Mouse (Mus musculus) intestine, embryonic 15.5 days (tissue): ENCODE data around the gene Sbf2. TPM values are rescaled to one million over a fixed set of nuclear protein-coding genes. Genes with fewer than 3 reads are reported as not detected.

Experiments
- ATAC-seq: fragments of 200-750 bp; cut with Nextera tagmentation; 2 replicates; pipeline ENCODE4 v1.8.0; 2017; ENCODE audit warnings: moderate TSS enrichment, moderate library complexity
- H3K27ac ChIP-seq: fragments of 300-500 bp; sonication (generic); 2 replicates; pipeline ENCODE4 v1.5.1; 2015; ENCODE audit warnings: mild to moderate bottlenecking, inconsistent platforms
- H3K27me3 ChIP-seq: fragments of 300-500 bp; sonication (generic); replicated peaks from 2 replicates; pipeline ENCODE4 v1.6.1; 2015; ENCODE audit warnings: inconsistent platforms
- H3K36me3 ChIP-seq: fragments of 300-500 bp; sonication (generic); 2 replicates; pipeline ENCODE4 v1.6.1; 2015; ENCODE audit warnings: inconsistent platforms
- H3K4me1 ChIP-seq: fragments of 300-500 bp; sonication (generic); replicated peaks from 2 replicates; pipeline ENCODE4 v1.6.1; 2015; ENCODE audit warnings: inconsistent platforms
- H3K4me2 ChIP-seq: fragments of 300-500 bp; sonication (generic); replicated peaks from 2 replicates; pipeline ENCODE4 v1.6.1; 2015; ENCODE audit warnings: mild to moderate bottlenecking, inconsistent platforms
- H3K4me3 ChIP-seq: fragments of 300-500 bp; sonication (generic); replicated peaks from 2 replicates; pipeline ENCODE4 v1.5.1; 2015; ENCODE audit warnings: inconsistent platforms
- H3K9ac ChIP-seq: fragments of 300-500 bp; sonication (generic); 2 replicates; pipeline ENCODE4 v1.6.1; 2015; ENCODE audit warnings: inconsistent platforms
- H3K9me3 ChIP-seq: fragments of 300-500 bp; sonication (generic); 2 replicates; pipeline ENCODE4 v1.6.1; 2016; ENCODE audit warnings: inconsistent platforms
- WGBS: fragments of 180-500 bp; shearing (Covaris S2); methylation state at CpG from one replicate; pipeline ENCODE4 v1.1.7; 2015; 5-methylcytosine and 5-hydroxymethylcytosine counted together
- polyA plus RNA-seq: library from polyadenylated mRNA; unstranded; fragments of >200 nt; fragmentation: Nextera tagmentation; extraction: Ambion mirVana; gene quantifications from 2 replicates; pipeline ENCODE4 v1.2.1, GENCODE M21; 2015

Gene Sbf2
- 33.7 and 33.9 TPM in 2 replicates for polyA plus RNA-seq

DNA sequence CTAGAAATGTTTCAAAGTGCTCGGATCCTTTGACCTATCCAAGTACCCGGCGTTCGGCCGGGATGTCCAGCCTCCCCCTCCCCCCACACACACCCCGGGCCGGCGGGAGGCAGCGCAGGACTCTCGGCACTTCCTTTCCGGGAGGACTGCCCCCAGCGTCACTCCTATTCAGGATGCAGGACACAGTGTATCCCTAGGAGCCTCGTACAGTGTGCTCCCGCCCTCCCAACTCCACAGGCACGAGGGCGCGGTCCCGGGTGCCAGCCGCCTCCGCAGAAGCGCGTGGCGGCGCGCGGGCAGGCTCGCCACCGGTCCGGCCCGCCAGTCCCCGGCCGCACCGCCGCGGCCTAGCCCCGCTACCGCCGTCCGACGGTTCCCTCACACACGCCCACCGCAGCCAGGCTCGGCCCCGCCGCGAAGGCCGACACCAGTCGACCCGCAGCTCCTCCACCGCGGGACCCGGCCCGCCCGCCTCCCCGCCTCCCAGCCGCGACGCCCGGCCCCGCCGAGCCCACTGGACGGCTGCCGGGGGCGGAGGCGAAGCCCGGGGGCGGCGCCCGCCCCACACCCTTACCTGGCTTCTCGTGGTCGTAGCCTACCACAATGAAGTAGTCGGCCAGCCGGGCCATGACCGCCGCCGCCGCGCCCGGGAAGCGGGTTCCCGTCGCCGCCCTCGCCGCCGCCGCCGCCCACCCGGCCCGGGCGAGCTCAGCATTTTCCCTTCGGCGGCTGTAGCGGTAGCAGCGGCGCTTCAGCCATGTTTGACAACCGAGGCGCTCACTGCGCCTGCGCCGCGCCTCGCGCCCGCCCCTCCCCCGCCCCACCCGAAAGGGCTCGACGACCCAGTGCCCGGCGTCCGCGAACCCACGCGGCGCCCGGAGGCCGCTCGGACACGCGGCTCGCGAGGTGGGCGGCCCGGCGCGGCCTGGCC, at the start of gene Sbf2:
TSS of gene Sbf2 (minus strand) at position 790 of the 931 bp plus-strand sequence.
- Histone ChIP-seq H3K9ac (peak within 1 kb of the TSS; percentile 92), H3K36me3 (no peaks in the 10 kb centered on the region), H3K27me3 (no peaks in the 10 kb centered on the region), H3K4me2 (peak within 1 kb of the TSS; percentile 86), H3K27ac (peak within 1 kb of the TSS; percentile 100), H3K4me3 (peak within 1 kb of the TSS; percentile 90), H3K9me3 (no peaks in the 10 kb centered on the region), H3K4me1 (peaks cover 17% of the 10 kb centered on the region)
- under 1% methylated on average over 126 of the region's 127 CpGs for WGBS
- ATAC-seq: peak; percentile 92

DNA sequence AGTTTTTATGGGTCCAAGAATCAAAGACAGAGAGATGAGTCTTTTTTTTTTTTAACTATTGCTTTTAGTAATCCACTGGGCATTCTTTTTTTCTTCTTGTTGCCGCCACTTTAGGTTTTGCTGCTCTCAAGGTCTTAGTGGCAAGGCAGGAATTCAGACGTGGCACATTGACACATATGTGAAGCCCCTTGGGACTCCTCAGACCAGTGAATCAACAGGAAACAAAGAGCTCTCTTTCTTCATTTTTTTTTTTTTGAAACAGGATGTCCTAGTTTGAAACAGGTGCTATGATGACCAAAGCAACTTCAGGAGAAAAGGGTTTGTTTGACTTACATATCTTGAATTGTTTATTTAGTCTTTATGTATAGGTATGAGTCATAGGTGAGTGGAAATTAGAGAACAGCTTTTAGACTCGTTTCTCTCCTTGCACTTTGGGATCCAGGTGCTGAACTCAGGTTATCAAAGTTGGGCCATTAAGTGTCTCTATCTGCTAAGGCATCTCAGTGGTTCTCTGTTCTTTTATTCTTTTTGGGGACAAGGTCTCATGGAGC, 43.7 kb upstream of the Sbf2 start:
- H3K27me3 ChIP-seq: no peaks in the 10 kb centered on the region
- H3K4me2 ChIP-seq: no peak overlapping the region
- peak overlapping the region; percentile 19; the same call in 1 of the 2 replicates for H3K27ac ChIP-seq
- H3K4me1 ChIP-seq: peaks cover 3% of the 10 kb centered on the region; the same call in 1 of the 2 replicates
- no peaks in the 10 kb centered on the region for H3K9me3 ChIP-seq
- no peaks in the 10 kb centered on the region for H3K36me3 ChIP-seq
- H3K9ac ChIP-seq: no peak overlapping the region
- ATAC-seq: peak; percentile 65
- WGBS: 35% methylated on average over 3 of the region's 3 CpGs
- no peak overlapping the region for H3K4me3 ChIP-seq

DNA sequence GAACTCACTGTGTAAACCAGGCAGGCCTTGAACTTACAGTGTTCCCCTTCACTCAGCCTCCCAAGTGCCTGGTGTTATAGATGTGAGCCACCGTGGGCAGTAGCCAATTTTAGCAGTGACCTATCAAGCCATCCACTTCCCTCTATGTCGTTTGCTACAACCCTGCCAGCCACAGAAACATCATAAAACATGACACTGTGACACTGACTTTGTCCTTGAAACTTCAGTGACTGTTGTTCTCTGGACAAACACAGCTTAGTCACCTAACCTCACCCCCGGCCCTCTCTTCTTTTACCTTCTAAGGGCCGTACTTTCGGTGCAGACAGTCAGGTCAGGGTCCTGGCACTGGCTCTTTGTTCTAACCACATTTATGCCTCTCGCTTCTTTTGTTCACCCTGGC, 41.2 kb upstream of the Sbf2 start:
- no peaks in the 10 kb centered on the region for H3K27me3 ChIP-seq
- H3K4me3 ChIP-seq: no peak overlapping the region
- H3K27ac ChIP-seq: no peak overlapping the region
- peaks cover 3% of the 10 kb centered on the region; the same call in 1 of the 2 replicates for H3K4me1 ChIP-seq
- ATAC-seq: peak; percentile 37; the same call in 1 of the 2 replicates
- H3K4me2 ChIP-seq: no peak overlapping the region
- H3K36me3 ChIP-seq: no peaks in the 10 kb centered on the region
- WGBS: 50% methylated on average over 6 of the region's 6 CpGs
- no peak overlapping the region for H3K9ac ChIP-seq
- no peaks in the 10 kb centered on the region for H3K9me3 ChIP-seq

DNA sequence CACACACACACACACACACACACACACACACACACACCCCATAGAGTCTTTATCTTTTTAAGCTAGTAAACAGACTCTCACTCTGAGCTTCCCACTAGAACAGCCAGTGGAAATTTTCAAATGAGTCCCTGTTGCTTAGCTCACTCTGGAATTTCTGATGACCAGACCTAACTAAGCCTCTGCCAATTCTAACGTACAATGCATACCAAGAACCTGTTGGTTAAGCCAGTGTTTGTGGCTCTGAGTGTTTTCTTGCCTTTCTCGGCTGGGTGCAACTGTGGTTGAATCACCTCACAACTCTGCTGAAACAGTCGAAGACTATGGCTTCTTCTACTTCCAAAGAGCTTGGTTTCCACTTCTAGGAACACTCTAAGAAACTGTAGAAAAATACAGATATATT, 40.5 kb upstream of the Sbf2 start:
- Histone ChIP-seq H3K9me3 (no peaks in the 10 kb centered on the region), H3K27ac (no peak overlapping the region), H3K9ac (no peak overlapping the region), H3K4me3 (no peak overlapping the region), H3K36me3 (no peaks in the 10 kb centered on the region), H3K4me2 (no peak overlapping the region), H3K27me3 (no peaks in the 10 kb centered on the region), H3K4me1 (peaks cover 3% of the 10 kb centered on the region; the same call in 1 of the 2 replicates)
- 74% methylated on average over 3 of the region's 3 CpGs for WGBS
- no peak for ATAC-seq

DNA sequence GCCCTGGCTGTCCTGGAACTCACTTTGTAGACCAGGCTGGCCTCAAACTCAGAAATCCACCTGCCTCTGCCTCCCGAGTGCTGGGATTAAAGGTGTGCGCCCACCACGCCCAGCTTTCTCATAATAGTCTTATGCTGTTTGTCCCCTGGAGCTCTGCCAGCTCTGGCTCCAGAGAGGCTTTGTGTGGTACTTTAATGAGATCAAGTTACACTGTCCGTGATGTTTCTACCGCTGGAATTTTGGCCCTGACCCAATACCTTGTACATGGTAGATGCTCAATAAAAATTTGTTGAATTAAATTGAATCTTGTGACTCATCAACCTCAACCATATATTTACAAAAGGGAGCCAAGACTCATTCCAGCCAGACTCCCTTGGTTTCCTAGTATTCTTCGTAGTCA, 36.4 kb upstream of the Sbf2 start:
- H3K4me2 ChIP-seq: no peak overlapping the region
- no peak overlapping the region for H3K4me3 ChIP-seq
- no peak for ATAC-seq
- H3K27me3 ChIP-seq: no peaks in the 10 kb centered on the region
- H3K9ac ChIP-seq: no peak overlapping the region
- 0 out of 2 replicates have a peak, but pooled peaks cover 3% of the 10 kb centered on the region for H3K9me3 ChIP-seq
- 66% methylated on average over 6 of the region's 6 CpGs for WGBS
- no peaks in the 10 kb centered on the region for H3K36me3 ChIP-seq
- peaks cover 10% of the 10 kb centered on the region; the same call in 1 of the 2 replicates for H3K4me1 ChIP-seq
- no peak overlapping the region for H3K27ac ChIP-seq

DNA sequence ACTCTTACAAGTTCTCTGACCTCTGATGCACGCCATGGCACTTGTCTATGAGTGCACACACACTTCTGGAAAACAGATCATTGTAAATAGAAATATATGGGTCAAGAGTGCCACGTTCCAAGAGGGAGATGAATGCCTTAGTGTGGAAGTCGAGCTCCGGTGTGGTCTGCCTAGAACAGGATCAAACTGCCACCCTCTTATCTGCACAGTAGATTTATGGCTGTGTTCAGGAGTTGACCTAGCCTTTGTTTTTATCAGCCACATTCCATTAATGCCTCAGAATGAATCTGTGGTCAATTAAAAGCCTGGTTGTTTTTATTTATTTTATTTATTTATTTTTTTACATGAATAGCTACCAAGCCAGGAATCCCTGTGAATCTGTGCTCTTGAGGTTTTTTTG, 35.8 kb upstream of the Sbf2 start:
- 0 out of 2 replicates have a peak, but pooled peaks have one; percentile 26 for ATAC-seq
- H3K4me2 ChIP-seq: no peak overlapping the region
- WGBS: 23% methylated on average over 4 of the region's 4 CpGs
- H3K27ac ChIP-seq: no peak overlapping the region
- H3K27me3 ChIP-seq: no peaks in the 10 kb centered on the region
- H3K4me3 ChIP-seq: no peak overlapping the region
- no peak overlapping the region for H3K9ac ChIP-seq
- H3K9me3 ChIP-seq: 0 out of 2 replicates have a peak, but pooled peaks cover 3% of the 10 kb centered on the region
- H3K36me3 ChIP-seq: no peaks in the 10 kb centered on the region
- H3K4me1 ChIP-seq: peaks cover 10% of the 10 kb centered on the region; the same call in 1 of the 2 replicates

DNA sequence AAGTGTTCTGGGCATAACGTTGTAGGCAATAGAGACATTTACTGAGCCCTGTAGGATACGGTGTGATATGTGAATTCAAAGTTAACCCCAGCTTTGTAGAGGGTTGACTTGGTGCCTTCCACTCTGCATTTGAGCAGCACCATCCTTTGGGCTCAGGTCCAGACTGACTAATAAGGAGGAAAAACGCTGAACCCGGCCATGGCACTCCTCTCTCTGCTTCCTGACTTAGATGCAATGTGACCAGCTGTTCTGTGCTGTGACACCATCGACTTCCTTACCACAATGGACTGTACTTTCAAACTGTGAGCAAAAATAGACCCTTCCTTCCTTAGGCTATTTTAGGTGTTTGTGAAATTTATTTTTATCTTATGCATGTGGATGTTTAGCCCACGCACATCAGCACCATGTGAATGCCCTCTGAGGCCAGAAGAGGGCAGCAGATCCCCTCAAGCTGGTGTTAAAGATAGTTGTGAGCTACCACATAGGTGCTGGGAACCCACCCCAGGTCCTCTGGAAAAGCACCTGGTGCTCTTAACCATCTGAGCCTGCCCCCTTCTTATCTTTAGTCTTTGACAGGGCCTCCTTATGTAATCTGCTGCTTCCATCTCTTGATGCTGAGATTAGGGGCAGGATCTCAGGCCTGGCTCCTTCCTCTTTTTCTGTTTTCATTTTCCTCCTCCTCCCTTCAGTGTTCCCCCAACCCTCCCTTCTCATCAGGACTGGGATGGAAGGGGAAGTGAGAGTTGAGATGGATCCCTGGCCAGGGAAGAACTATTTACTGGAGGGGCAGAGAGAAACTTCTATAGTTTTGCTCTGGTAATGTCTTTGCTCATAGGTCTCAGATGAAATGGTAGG, 34.6 kb upstream of the Sbf2 start:
- Histone ChIP-seq H3K36me3 (no peaks in the 10 kb centered on the region), H3K27ac (peak overlapping the region; percentile 79; the same call in 1 of the 2 replicates), H3K9ac (no peak overlapping the region), H3K4me3 (no peak overlapping the region), H3K27me3 (no peaks in the 10 kb centered on the region), H3K4me2 (no peak overlapping the region), H3K9me3 (0 out of 2 replicates have a peak, but pooled peaks cover 3% of the 10 kb centered on the region), H3K4me1 (peaks cover 8% of the 10 kb centered on the region; the same call in 1 of the 2 replicates)
- ATAC-seq: 0 out of 2 replicates have a peak, but pooled peaks have one; percentile 5
- 76% methylated on average over 6 of the region's 6 CpGs for WGBS

DNA sequence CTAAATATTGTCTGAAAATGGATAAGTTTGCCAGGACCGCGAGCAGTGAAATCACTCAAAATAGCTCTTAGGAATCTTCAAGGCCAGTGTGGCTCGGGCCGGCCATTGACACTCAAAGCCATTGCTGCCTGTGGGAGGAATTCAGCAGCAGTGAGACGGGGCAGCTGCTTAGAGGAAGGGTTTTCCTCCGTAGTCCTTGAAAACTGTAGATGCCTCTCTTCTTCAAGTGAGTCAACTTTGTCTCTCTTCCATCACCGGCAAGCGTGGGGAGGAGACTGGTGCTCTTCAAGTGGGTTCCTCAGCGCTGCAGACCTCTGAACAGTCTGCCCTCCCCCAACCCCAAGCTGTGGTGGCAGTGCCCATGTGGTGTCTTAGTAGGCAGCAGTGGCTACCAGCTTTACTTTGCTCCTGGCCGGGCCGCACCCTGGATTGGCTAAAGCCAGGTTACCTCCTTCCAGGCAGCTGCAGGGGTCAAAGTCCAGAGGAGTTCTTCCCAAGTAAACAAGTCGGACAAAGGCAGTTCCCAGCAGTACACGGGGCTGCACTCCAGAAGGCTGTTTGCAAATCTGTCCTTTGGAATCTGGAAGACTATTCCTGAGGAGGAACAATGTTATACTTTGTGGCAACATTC, 33.8 kb upstream of the Sbf2 start:
- Histone ChIP-seq H3K27ac (peak overlapping the region; percentile 79), H3K27me3 (no peaks in the 10 kb centered on the region), H3K9me3 (0 out of 2 replicates have a peak, but pooled peaks cover 3% of the 10 kb centered on the region), H3K4me2 (peak overlapping the region; percentile 45), H3K36me3 (no peaks in the 10 kb centered on the region), H3K4me1 (0 out of 2 replicates have a peak, but pooled peaks cover 6% of the 10 kb centered on the region), H3K4me3 (peak overlapping the region; percentile 22), H3K9ac (0 out of 2 replicates have a peak overlapping the region, but pooled peaks have one; percentile 3)
- peak; percentile 89 for ATAC-seq
- WGBS: 41% methylated on average over 13 of the region's 13 CpGs

DNA sequence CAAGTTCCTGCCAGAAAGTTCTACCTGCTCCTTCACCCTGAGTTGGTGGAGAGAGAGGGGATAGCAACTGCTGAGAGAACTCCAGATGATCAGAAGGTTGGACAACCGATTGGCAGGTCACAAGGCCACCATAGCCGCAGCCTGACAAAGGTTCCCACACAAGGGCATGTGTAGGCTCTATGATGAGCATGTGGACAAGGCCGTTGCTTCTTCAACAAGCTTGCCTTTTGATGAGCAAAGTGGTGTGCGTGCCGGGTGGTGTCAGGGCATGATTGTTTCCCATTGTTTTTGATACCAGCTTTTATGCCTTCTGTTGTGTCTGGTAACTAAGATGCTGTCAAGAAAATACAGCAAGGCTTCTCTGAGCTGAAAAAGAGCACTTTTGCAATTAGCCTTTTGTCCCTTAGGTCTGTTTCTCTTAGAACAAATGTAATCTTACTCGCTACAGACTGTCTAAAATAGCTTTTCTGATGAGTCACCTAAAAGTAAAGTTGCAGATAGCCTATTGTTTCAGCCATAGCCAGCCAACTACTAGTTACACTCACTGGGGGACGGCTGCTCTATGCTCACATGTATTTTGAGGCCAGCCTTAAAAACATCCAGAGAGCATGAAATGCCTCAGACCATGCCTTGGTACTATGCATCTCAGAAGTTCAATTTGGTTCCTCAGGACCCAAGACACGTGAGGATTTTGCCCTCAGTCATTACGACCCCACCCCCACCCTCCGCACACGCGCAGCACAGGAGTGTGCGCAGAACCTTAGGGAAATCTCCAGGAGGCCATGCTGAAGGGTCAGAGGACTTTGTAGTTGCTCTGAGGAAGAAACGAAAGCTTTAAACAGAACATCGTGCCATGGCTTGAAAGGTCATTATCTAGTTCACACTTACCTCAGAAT, 33.1 kb upstream of the Sbf2 start:
- Histone ChIP-seq H3K27ac (peak overlapping the region; percentile 79), H3K4me3 (peak overlapping the region; percentile 22; the same call in 1 of the 2 replicates), H3K9me3 (0 out of 2 replicates have a peak, but pooled peaks cover 3% of the 10 kb centered on the region), H3K4me1 (0 out of 2 replicates have a peak, but pooled peaks cover 6% of the 10 kb centered on the region), H3K36me3 (no peaks in the 10 kb centered on the region), H3K27me3 (no peaks in the 10 kb centered on the region), H3K9ac (no peak overlapping the region), H3K4me2 (peak overlapping the region; percentile 45)
- 63% methylated on average over 15 of the region's 15 CpGs for WGBS
- peak; percentile 57 for ATAC-seq

DNA sequence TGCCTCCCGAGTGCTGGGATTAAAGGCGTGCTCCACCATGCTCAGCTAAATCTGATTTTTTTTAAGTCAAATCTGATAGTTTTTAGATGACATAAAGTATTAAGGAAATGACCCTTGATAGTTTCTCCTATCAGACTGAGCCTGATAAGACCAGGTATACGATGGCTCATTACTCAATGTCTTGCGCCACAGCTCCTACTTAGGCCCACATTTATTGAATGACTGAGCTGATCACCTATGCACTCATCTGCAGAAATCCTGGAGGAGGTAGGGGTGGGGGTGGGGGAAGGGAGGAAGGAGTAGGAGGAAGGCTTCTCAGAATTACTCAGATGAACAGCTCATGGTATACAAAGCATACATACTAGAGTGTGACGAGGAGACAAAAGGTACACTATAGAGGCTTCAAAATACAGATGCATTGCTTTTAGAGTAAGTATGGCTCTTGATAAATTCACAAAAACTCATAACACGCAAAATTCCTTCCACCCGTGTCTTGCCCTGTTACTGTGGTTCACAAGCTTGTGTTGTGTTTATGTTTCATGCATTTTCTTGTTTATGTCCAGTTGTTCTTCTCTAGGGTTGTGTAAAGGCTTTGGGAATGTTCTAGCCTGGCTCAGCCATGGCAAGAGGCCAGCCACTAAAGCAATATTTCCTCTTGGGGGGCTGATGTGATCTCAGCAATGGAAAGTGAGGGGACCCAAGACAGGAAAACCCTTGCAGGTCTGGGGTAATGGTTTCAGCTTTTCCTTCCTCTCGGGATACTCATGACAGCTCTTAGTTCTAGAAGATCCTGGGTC, 32.1 kb upstream of the Sbf2 start:
- H3K4me3 ChIP-seq: no peak overlapping the region
- peak; percentile 65 for ATAC-seq

More for the DNA sequence above, 32.1 kb upstream of the Sbf2 start:
- H3K4me2 ChIP-seq: peak overlapping the region; percentile 45
- 0 out of 2 replicates have a peak, but pooled peaks cover 6% of the 10 kb centered on the region for H3K4me1 ChIP-seq
- no peak overlapping the region for H3K9ac ChIP-seq
- 71% methylated on average over 8 of the region's 8 CpGs for WGBS
- no peaks in the 10 kb centered on the region for H3K27me3 ChIP-seq
- 0 out of 2 replicates have a peak, but pooled peaks cover 3% of the 10 kb centered on the region for H3K9me3 ChIP-seq
- H3K36me3 ChIP-seq: no peaks in the 10 kb centered on the region
- H3K27ac ChIP-seq: peak overlapping the region; percentile 19; the same call in 1 of the 2 replicates
